Mouse (Mus musculus) limb, embryonic 11.5 days (tissue): ENCODE data around the gene Slc25a19. TPM values are rescaled to one million over a fixed set of nuclear protein-coding genes. Genes with fewer than 3 reads are reported as not detected.
"Not testable (repeated sequence)": the region's sequence is repeated elsewhere in the genome, so short reads cannot be mapped to it uniquely, and the experiment has no call there.

Experiments
- ATAC-seq: fragments of 200-750 bp; cut with Nextera tagmentation; 2 replicates; pipeline ENCODE4 v1.8.0; 2017; ENCODE audit warnings: low read depth; ENCODE audit not compliant: insufficient number of reproducible peaks, low FRiP score, low TSS enrichment
- DNase-seq: peaks from one replicate; pipeline ENCODE4 v3.0.0-alpha.2; 2015; ENCODE audit warnings: low spot score
- H3K27ac ChIP-seq: fragments of 300-500 bp; sonication (generic); replicated peaks from 2 replicates; pipeline ENCODE4 v1.5.1; 2014; ENCODE audit warnings: low read depth, mild to moderate bottlenecking, low read length
- H3K27me3 ChIP-seq: fragments of 300-500 bp; sonication (generic); 2 replicates; pipeline ENCODE4 v1.6.1; 2014; ENCODE audit warnings: mild to moderate bottlenecking, low read length, mixed read lengths; ENCODE audit not compliant: control insufficient read depth, insufficient read depth
- H3K36me3 ChIP-seq: fragments of 300-500 bp; sonication (generic); 2 replicates; pipeline ENCODE4 v1.6.1; 2014; ENCODE audit warnings: mild to moderate bottlenecking, low read length, moderate library complexity, mixed read lengths; ENCODE audit not compliant: control insufficient read depth, insufficient read depth
- H3K4me1 ChIP-seq: fragments of 300-500 bp; sonication (generic); 2 replicates; pipeline ENCODE4 v1.6.1; 2014; ENCODE audit warnings: low read length, mixed read lengths; ENCODE audit not compliant: control insufficient read depth, insufficient read depth
- H3K4me2 ChIP-seq: fragments of 300-500 bp; sonication (generic); 2 replicates; pipeline ENCODE4 v1.6.1; 2014; ENCODE audit warnings: low read depth, mild to moderate bottlenecking, moderate library complexity; ENCODE audit not compliant: severe bottlenecking
- H3K4me3 ChIP-seq: fragments of 300-500 bp; sonication (generic); 2 replicates; pipeline ENCODE4 v1.5.1; 2014; ENCODE audit warnings: low read depth, low read length
- H3K9ac ChIP-seq: fragments of 300-500 bp; sonication (generic); 2 replicates; pipeline ENCODE4 v1.6.1; 2014; ENCODE audit warnings: mild to moderate bottlenecking, low read length
- H3K9me3 ChIP-seq: fragments of 300-500 bp; sonication (generic); 2 replicates; pipeline ENCODE4 v1.6.1; 2016; ENCODE audit warnings: low read length; ENCODE audit not compliant: control insufficient read depth
- WGBS: fragments of 180-500 bp; shearing (Covaris S2); extraction: QIAGEN DNeasy Blood & Tissue Kit; methylation state at CpG from one replicate; pipeline ENCODE4 v1.1.7; 2014; 5-methylcytosine and 5-hydroxymethylcytosine counted together
- polyA plus RNA-seq: library from polyadenylated mRNA; unstranded; fragments of >200 nt; fragmentation: Nextera tagmentation; extraction: Ambion mirVana; gene quantifications from 2 replicates; pipeline ENCODE4 v1.2.1, GENCODE M21; 2014

Gene Slc25a19
- polyA plus RNA-seq, 1 experiment from 2014 or later = 30.3 TPM

DNA sequence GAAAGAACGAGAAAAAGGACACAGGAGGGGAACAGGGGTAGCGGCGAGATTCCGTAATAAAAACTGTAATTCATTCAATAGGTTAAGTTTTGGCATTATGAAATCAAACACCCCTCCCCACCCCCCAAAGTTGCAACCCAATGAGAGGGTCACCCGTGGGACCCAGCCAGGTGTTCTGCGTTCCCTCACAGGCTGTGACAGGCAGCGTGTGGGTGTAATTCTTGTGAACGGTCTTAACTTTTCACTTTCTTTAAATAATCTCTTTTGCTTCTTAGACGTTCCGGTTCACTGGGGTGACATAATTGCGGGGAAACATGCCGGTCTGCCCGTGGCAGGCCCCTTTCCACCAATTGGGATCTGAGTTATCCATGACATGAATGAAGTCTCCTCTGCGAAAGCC, 17.4 kb upstream of the Slc25a19 start:
- not testable (repeated sequence) for H3K36me3 ChIP-seq, H3K4me3 ChIP-seq, H3K4me2 ChIP-seq, H3K27me3 ChIP-seq, H3K27ac ChIP-seq, DNase-seq, H3K9ac ChIP-seq, ATAC-seq, H3K4me1 ChIP-seq, H3K9me3 ChIP-seq
- 93% methylated on average over 14 of the region's 14 CpGs for WGBS

- Histone ChIP-seq H3K4me2 (no peak overlapping the region), H3K27me3 (no peaks in the 10 kb centered on the region), H3K9me3 (no peaks in the 10 kb centered on the region), H3K36me3 (peaks cover 4% of the 10 kb centered on the region; the same call in 1 of the 2 replicates), H3K4me1 (no peaks in the 10 kb centered on the region), H3K27ac (no peak overlapping the region), H3K4me3 (no peak overlapping the region), H3K9ac (no peak overlapping the region)
- WGBS = 95% methylated on average over 13 of the region's 13 CpGs
- ATAC-seq = no peak
- no peak for DNase-seq
Observed at GRCm38 (mm10) chr11:115644308-115644707, 16.2 kb upstream of the Slc25a19 start.

DNA sequence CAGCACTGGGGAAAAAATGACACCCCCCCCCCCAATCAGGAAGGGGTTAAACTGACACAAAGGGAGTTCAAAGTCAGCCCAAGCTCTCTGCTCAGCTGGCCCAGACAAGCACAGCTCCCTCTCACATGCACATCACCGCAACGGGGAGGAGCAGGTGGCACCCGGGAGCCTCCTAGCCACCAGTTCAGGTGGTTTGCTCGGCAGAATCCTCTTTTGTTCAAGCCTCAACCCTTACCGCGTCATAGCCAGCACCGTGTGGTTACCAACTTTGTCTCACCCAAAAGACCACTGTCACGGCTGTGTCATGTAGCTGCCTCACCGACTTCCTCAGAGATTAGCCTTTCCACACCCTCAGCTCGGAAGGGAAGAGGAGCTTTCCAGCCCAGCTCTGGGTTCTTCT, 15.2 kb upstream of the Slc25a19 start:
- H3K27me3 ChIP-seq = no peaks in the 10 kb centered on the region

DNA sequence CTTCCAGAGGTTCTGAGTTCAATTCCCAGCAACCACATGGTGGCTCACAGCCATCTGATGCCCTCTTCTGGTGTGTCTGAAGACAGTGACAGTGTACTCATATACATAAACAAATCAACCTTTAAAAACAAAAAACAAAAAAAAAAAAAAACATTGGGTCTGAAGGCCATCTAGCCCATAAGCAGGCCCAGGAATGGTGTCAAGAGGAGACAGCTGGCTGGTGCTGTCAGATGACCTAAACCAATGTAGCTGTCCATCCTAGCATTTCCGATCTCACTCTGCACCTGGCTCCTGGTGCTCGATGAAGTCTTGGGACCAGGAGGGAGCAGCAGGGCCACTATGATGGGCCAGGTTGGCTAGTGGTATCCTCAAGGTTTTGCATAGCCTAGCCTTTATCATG, 14.6 kb upstream of the Slc25a19 start:
- H3K36me3 ChIP-seq = no peaks in the 10 kb centered on the region; the same call in 1 of the 2 replicates
- no peaks in the 10 kb centered on the region for H3K4me1 ChIP-seq
- WGBS = 99% methylated on average over 2 of the region's 2 CpGs
- no peaks in the 10 kb centered on the region for H3K9me3 ChIP-seq
- ATAC-seq (no peak), DNase-seq (no peak)
- no peak overlapping the region for H3K4me3 ChIP-seq
- no peaks in the 10 kb centered on the region for H3K27me3 ChIP-seq
- H3K9ac ChIP-seq = no peak overlapping the region
- no peak overlapping the region for H3K27ac ChIP-seq
- H3K4me2 ChIP-seq = no peak overlapping the region

More for the DNA sequence above, 15.2 kb upstream of the Slc25a19 start:
- no peaks in the 10 kb centered on the region for H3K9me3 ChIP-seq
- no peak overlapping the region for H3K4me2 ChIP-seq
- ATAC-seq (no peak), DNase-seq (no peak)
- H3K4me1 ChIP-seq = no peaks in the 10 kb centered on the region
- peaks cover 2% of the 10 kb centered on the region; the same call in 1 of the 2 replicates for H3K36me3 ChIP-seq
- H3K27ac ChIP-seq = no peak overlapping the region
- 73% methylated on average over 10 of the region's 10 CpGs for WGBS
- H3K9ac ChIP-seq = no peak overlapping the region
- H3K4me3 ChIP-seq = no peak overlapping the region

DNA sequence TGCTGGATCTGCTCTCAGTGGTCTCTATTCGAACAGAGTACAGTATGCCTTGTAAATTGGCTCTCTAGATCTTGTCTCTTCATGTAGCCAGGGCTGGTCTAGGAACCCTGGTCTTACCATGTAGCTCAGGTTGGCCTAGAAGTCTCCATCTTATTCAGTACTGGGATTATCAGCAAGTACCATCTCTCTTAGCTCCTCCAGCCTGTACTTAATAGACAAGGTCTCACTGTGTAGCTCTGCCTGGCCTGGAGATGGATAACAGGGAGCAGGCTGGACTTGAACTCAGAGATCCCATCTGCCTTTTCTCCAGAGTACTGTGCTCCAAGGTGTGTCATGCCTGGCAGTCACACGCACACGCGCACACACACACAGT, 13.6 kb upstream of the Slc25a19 start:
- no peak overlapping the region for H3K4me3 ChIP-seq
- H3K27me3 ChIP-seq = no peaks in the 10 kb centered on the region
- H3K4me1 ChIP-seq = no peaks in the 10 kb centered on the region
- ATAC-seq (no peak), DNase-seq (no peak)
- 82% methylated on average over 4 of the region's 4 CpGs for WGBS
- no peak overlapping the region for H3K27ac ChIP-seq
- no peak overlapping the region for H3K9ac ChIP-seq
- H3K4me2 ChIP-seq = no peak overlapping the region
- H3K36me3 ChIP-seq = no peaks in the 10 kb centered on the region; the same call in 1 of the 2 replicates
- no peaks in the 10 kb centered on the region for H3K9me3 ChIP-seq

DNA sequence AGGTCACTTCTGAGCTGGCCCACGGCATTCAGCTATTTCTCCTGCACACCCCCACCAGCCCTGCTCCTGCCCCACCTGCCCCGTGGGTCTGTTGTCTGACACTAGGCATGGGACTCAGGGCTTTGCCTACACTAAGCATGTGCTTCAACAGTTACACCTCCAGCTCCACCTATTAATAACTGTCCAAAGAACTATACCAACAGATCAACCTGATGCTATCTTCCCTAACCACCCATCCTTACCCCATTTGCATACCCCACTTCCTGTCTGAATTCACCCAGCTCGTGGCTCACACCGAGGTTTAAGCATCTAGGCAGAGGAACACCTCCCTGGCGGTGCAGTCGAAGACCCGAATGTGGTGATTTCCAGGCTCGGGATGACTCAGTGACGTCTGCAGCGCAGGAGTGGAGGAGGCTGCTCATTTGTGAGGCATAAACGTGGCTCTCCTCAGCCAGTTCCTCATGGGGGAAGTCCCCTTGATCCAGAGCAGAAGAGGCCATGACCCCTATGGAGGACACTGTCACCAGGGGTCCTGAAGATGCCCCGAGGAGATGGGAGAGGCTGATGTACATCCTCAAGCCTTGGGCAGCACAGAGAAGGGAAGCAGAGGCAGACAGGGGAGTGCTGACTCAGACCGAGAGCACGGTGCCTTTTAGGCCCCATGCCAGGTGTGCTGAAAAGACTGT, 13.0 kb upstream of the Slc25a19 start:
- no peak for DNase-seq
- Histone ChIP-seq H3K4me1 (no peaks in the 10 kb centered on the region), H3K27ac (no peak overlapping the region), H3K4me2 (no peak overlapping the region), H3K9ac (no peak overlapping the region), H3K36me3 (no peaks in the 10 kb centered on the region; the same call in 1 of the 2 replicates), H3K27me3 (no peaks in the 10 kb centered on the region), H3K4me3 (no peak overlapping the region), H3K9me3 (no peaks in the 10 kb centered on the region)
- WGBS = 62% methylated on average over 14 of the region's 14 CpGs
- no peak for ATAC-seq

DNA sequence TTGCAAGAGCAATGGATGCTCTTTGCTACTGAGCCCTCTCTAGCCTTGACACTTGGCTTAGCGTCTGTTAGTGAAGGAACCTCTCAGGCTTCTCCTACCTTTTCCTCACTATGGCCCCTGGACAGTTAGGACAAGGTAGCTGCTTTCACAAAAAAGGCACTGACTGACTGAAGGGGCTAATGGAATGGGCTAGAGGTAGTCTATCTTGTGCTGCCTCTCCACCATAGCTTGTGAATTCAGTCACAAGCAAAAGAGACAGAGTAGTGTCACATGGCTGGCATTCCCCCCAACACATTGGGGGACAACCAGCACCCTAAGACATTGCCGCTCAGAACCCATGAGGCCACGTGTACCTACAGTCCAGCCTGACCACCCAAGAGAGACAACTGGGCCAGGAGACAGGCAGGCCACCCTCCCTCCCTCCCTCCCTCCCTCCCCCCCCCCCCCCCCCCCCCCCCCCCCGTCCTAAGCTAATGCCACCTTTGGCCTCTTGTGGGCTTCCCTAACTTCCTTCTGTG, 12.3 kb upstream of the Slc25a19 start:
- Histone ChIP-seq H3K9ac (no peak overlapping the region), H3K9me3 (no peaks in the 10 kb centered on the region), H3K4me1 (no peaks in the 10 kb centered on the region), H3K4me3 (no peak overlapping the region), H3K4me2 (no peak overlapping the region), H3K27me3 (no peaks in the 10 kb centered on the region), H3K27ac (no peak overlapping the region), H3K36me3 (no peaks in the 10 kb centered on the region; the same call in 1 of the 2 replicates)
- 89% methylated on average over 3 of the region's 4 CpGs for WGBS
- ATAC-seq = no peak
- no peak for DNase-seq

GRCm38 (mm10) chr11:115639540-115639939, 11.4 kb upstream of the Slc25a19 start:
- Histone ChIP-seq H3K36me3 (no peaks in the 10 kb centered on the region; the same call in 1 of the 2 replicates), H3K9me3 (no peaks in the 10 kb centered on the region), H3K4me2 (no peak overlapping the region), H3K27ac (no peak overlapping the region), H3K9ac (no peak overlapping the region), H3K27me3 (no peaks in the 10 kb centered on the region), H3K4me3 (no peak overlapping the region), H3K4me1 (no peaks in the 10 kb centered on the region)
- DNase-seq = no peak
- WGBS = 82% methylated on average over 4 of the region's 4 CpGs
- ATAC-seq = no peak
